Mouse (Mus musculus): Measurements from ENCODE around the gene Dgkh. TPM values are rescaled to one million over a fixed set of nuclear protein-coding genes. Genes with fewer than 3 reads are reported as not detected.
A peak's percentile ranks its signal among the peaks of the same experiment; 100 is the strongest.

Dgkh gene
- total RNA-seq, 2 experiments from 2014 or later = 76.6 to 81.8 TPM

DNA sequence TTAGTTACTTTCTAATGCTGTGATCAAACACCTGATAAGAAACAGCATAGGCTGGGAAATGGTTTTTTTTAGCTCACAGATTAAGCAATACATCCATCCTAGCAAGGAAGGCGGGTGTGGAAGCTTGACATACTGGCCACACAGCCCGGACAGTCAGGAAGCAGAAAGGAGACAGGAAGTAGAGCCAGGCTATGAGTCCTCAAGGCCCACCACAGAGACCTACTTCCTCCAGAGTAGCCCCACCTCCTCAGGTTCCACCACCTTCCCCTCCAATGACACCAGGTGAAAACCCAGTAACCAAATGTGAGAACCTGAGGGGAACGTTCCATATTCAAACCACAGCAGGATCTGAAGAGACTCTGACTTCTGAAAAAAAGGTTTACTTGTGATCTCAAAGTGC is 53.6 kb downstream of the Dgkh start:
- no peak for DNase-seq (ENCODE audit: low spot score in 2 of 2)

- DNase-seq (ENCODE audit: low spot score in 2 of 2) = peak; percentile 46 to 58
These were observed 54.6 kb downstream of the Dgkh start for GRCm38 (mm10) chr14:78677852-78678588.

DNA sequence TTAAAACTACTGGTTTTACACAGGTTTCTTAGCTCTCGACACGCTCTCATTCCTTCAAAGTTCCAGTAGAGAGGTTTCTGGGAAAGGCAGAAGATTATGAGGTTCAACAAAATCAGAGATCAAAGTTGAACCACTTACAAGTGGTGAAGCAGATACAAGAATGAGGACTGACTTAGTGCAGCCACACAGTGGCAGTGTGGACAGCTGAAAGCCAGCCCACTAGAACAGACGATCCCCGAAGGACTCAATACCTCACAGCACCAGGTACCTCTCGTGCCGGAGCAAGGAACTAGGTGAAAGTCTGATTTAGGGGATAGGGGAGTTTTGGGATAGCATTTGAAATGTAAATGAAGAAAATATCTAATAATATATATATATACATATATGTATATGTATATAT is 56.1 kb downstream of the Dgkh start:
- DNase-seq (ENCODE audit: low spot score in 2 of 2) = no peak

DNA sequence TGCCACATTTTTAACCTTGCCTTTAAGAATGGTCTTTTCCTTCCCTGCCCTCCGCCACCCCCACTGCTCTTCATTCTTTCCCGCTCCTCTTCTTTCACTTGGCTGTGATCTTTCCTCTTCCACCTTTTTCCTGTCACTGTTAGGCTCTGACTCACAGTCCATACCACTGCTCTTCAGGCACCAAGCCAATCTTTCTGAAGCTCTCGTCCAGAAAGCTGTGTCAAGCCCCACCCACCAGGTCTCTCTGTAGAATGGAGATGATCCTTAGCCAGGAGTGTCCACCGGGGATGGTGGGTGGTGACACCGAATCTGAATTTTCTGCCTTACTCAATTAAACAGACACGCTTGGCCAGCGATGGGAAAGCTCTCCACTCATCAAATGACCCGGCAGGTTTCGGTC is 58.0 kb downstream of the Dgkh start:
- DNase-seq (ENCODE audit: low spot score in 2 of 2) = no peak

DNA sequence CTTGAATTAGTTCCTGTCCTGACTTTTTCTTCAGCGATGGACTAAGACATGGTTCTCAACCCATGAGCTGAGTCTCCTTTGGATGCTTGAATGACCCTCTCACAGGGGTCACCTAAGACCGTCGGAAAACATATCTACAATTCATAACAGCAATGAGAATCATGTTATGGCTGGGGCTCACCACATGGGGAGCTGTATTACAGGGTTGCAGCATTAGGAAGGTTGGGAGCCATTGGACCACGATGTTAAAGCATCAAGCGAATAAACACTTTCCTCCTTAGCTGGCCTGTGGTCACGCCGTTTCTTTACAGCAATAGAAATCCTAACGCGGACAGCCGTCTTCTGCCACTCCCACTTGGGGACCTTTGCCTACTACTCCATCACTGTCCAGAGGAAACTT is 62.6 kb downstream of the Dgkh start:
- no peak for DNase-seq (ENCODE audit: low spot score in 2 of 2)

GRCm38 (mm10) chr14:78668291-78668690 is 64.3 kb downstream of the Dgkh start:
- peak; percentile 74 to 91 for DNase-seq (ENCODE audit: low spot score in 2 of 2)

DNA sequence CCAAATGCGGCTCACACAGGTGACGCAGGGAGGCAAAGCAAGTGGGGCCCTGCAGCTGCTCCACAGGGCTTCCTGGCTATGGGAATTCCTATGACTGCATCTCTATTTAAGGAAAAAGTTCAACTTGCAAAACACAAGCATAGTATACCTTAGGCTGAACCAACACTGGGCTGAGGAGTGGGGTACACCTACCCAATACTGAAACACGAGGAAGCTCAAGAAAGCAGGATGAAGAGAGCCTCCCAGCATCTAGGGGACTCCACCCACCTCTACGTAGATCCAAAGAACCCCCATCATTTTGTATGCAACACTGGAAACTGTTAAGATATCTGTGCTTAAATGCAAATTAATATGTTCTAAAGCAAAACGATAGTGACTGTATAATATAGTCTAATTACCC is 64.8 kb downstream of the Dgkh start:
- DNase-seq (ENCODE audit: low spot score in 2 of 2) = no peak

DNA sequence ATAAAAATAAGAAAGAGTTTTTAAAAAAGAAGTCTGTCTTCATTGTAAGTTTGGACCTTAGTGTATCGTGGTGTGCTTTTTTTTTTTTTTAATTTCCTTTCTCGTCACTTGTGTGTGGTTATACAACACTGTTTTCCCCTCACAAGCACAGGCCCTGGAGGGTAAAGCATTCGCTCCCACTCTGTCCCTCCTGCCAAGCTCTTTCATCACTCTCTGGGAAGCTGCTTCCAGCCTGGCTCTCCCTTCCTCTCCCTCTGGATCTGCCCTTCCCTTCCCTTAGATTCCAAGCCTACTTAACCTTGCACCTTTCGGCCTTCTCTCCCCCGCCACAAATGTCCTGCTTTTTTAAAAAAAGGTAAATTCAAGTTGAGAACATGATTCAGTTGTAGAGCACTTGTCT is 69.9 kb downstream of the Dgkh start:
- DNase-seq (ENCODE audit: low spot score in 2 of 2) = no peak

GRCm38 (mm10) chr14:78661462-78661861 is 71.1 kb downstream of the Dgkh start:
- DNase-seq (ENCODE audit: low spot score in 2 of 2) = no peak

GRCm38 (mm10) chr14:78658697-78659096 is 73.9 kb downstream of the Dgkh start:
- no peak for DNase-seq (ENCODE audit: low spot score in 2 of 2)

GRCm38 (mm10) chr14:78656832-78657626 is 75.5 kb downstream of the Dgkh start:
- no peak for DNase-seq (ENCODE audit: low spot score in 2 of 2)

DNA sequence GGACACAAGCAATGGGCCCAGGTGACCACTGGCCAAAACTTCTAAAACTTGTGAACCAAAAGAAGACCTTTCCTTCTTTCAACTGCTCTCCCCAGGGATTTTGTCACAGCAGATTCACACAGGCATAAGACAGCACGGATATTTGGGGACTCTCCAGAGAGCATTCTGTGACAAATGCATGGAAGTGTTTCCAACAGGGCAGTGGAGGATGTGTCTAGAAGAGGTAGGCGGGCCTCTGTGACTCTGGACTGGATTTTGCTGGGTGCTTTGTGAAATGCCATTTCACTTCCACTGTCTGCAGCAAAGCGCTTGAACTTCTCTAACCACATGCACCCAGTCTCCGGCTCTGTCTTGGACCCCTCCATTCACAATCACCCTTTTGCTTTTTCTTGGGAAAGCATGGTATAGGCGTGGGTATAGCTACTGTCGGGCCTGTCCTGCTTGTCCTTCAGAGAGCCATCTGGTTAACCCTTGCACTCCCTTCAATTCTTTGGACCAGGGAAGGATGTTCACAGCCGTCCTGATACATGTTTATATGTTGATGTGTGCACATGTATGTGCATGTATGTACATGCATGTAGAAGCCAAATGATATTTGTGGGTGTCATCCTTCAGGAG is 77.5 kb downstream of the Dgkh start:
- DNase-seq (ENCODE audit: low spot score in 2 of 2) = no peak

GRCm38 (mm10) chr14:78654196-78654595 is 78.4 kb downstream of the Dgkh start:
- no peak for DNase-seq (ENCODE audit: low spot score in 2 of 2)

DNA sequence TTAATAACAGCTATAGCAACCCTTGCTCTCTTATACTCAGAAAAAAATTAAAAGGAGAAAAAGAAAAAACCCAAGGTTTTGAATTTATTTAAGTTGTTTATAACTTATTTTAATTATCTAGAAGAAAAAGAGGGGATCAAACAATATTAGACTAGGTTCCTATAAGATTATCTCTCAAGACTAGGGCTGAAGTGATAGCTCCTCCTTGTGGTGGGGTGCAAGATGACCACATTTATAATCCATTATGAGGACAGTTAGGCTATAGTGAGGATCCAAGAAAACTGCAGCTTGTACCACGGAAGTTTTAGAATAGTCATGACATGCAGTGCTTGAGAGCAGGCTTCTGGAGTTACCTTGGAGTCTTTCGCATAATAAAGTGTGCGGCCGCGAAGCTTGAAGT is 79.2 kb downstream of the Dgkh start:
- DNase-seq (ENCODE audit: low spot score in 2 of 2) = no peak

- no peak for DNase-seq (ENCODE audit: low spot score in 2 of 2)
These were observed 80.9 kb downstream of the Dgkh start for GRCm38 (mm10) chr14:78651696-78652095.

DNA sequence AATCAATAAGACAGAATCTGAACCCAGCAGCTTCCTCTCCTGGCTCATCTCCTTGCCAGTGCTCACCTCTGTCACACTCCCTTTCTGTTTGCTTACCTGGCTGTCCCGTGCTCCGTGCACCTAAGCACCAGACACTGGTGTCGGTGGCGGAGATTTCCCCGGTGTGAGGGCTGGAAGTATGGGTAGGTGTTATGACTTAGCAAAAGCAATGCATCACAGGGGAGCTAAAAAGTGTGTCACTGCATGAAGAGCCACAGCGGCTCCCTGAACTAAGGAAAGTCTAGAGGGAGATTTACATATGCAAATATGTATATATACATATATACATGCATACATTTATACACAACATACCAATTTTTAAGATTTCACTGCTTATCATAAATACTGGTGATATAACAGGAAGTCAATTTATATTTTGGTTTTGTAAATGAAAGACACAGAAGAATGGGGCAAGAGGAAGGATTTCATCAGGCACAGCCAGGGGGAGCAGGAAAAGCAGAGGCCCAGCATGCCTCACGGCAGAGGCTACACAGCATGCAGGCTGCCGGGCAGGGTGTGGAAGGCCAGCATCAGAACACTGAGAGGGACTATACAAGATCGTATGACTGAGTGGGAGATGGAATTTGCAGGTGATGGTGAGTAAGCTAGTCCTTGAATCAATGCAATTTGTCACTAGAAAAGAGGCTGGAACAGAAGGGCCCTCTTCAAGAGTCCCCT is 82.0 kb downstream of the Dgkh start:
- DNase-seq (ENCODE audit: low spot score in 2 of 2) = no peak

DNA sequence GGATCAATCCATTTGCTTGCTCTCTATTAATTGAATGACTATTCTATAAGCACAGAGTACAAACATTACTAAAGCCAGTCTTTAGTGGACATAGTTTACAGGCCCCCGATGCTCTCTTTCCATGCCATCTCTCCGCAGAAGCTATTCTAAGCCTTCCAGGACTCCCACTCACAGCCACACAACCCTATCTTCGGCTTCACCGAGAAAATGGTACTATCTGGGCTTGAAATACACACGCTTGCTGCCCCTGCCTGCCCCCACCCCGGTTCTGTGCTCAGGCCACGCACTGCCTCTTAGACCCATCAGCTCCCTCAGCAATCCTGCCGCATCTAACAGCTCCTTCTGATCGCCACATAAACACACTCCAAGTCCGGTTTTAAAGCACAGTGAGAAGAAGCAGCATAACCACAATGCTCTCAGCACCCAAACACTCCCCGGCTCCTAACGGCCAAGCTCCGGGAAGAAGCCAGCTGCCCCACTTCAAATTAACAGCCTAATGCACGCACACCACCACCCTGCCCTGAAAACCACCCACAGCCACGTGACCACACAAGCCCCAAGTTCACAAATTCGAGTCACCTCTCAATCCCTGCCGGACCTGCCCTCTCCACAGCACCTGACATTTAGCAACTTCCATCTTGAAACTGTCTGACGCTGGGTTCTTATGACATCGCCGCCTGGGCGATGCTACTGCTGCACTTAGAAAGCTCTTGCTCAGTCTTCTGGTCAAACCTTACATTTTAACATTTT is 82.9 kb downstream of the Dgkh start:
- no peak for DNase-seq (ENCODE audit: low spot score in 2 of 2)

- DNase-seq (ENCODE audit: low spot score in 2 of 2) = no peak
These were observed 87.0 kb downstream of the Dgkh start for GRCm38 (mm10) chr14:78645622-78646021.

- no peak for DNase-seq (ENCODE audit: low spot score in 2 of 2)
These were observed 91.3 kb downstream of the Dgkh start for GRCm38 (mm10) chr14:78641314-78641713.

- DNase-seq (ENCODE audit: low spot score in 2 of 2) = no peak
These were observed 92.9 kb downstream of the Dgkh start for GRCm38 (mm10) chr14:78639691-78640090.

Measured in layer of hippocampus, postnatal 14 days (tissue).